Mouse (Mus musculus) left cerebral cortex, postnatal 14 days (tissue): ENCODE data around the gene Lamp1. TPM values are rescaled to one million over a fixed set of nuclear protein-coding genes. Genes with fewer than 3 reads are reported as not detected.
"Not testable (repeated sequence)": the region's sequence is repeated elsewhere in the genome, so short reads cannot be mapped to it uniquely, and the experiment has no call there.

Experiments used
- DNase-seq, 2 experiments: peaks; one replicate each; pipeline ENCODE4 v3.0.0; 2021 to 2022; ENCODE audit warnings: low spot score in 2 of 2, mixed read lengths in 1 of 2
- intact Hi-C: fragments of 180-260 bp; cut with DNase I; formaldehyde crosslinking; loops from one replicate; pipeline ENCODE4 v1.15.1; 2025
- long read RNA-seq, 2 experiments: library from polyadenylated mRNA; stranded (forward); transcript quantifications; one replicate each; pipeline ENCODE4 v2.0.0; 2021
- total RNA-seq, 2 experiments: library from RNA; stranded (reverse); gene quantifications; 2 replicates each; pipeline ENCODE4 v1.2.3; 2021

Gene Lamp1
- 100 to 1,000 TPM; 307 to 320 TPM for total RNA-seq
- long read RNA-seq, experiment 1, transcript Lamp1-201 (9 exons, 2,229 nt) = major isoform, 612 of 692 reads
- long read RNA-seq, experiment 1, partial matches to known transcripts = 22 of 692 reads
- long read RNA-seq, experiment 1, other reads (novel, unspliced or antisense) = 58 of 692 reads
- long read RNA-seq, experiment 2, transcript Lamp1-201 (9 exons, 2,229 nt) = major isoform, 458 of 519 reads
- long read RNA-seq, experiment 2, partial matches to known transcripts = 28 of 519 reads
- long read RNA-seq, experiment 2, other reads (novel, unspliced or antisense) = 33 of 519 reads

DNA sequence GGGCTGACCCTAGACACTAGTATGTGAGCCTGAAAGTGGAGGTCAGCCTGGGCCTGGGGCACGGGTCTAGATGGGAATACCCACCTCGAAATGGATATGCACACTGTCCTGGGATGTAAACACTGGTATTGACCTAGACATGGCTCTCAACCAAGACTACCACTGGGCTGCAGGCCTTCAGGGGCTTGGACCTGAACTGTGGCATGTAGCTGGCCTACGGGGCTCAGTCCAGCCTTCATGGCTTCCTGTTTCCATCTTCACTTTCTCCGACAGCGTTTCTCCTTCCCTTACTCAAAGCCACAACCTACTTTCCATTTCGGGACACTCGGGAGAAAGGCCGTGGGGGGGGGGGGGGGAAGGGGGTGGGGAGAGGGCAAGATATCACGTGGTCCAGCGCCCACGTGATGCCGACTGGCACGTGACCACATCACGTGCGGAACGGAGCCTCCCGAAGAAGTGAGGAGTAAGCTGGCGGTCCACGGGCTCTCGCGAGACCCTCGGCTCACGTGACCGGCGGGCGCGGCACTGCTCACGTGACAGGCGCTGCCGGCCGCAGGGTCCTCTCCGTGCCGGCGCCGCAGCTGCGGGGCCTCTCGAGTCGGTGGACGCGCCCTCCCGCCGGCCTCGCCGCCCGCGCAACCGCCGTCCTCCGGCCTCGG is at the start of gene Lamp1:
Lamp1 (plus strand) TSS at position 444 of the 659 bp plus-strand sequence.
- DNase-seq = peak; percentile 100
- intact Hi-C loops = no loop called here

DNA sequence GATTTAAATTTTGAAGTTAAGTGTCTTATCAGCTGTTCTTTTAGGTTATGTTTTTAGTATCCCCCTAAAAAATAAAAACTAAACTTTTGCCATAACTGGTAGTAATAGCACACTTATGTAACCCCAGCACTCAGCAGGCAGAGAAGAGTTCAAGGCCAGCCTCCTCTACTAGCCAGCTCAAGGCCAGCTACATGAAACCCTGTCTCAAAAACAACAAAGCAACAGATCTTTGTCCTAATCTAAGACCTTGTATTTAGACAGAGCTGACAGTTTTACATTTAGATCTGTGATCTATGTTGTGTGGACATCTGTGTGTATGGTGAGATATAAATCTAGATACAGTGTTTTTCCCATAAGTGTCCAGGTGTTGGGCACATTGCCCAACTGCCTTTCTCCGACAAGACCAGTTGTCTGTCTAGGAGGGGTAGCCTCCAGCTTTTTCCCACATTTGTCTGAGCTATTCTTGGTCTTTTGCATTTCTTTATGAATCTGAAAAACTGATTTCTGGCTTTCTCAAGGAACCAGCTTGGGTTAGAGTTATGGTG is 49.5 kb upstream of the Lamp1 start:
- DNase-seq = no peak
- intact Hi-C loops = loop anchor here (10.0 kb wide), 1 partner anchor 215 kb away; no protein-coding TSS in a partner anchor

- intact Hi-C loops = no loop called here
Measured at GRCm38 (mm10) chr8:13111917-13112316, 47.0 kb upstream of the Lamp1 start.

DNA sequence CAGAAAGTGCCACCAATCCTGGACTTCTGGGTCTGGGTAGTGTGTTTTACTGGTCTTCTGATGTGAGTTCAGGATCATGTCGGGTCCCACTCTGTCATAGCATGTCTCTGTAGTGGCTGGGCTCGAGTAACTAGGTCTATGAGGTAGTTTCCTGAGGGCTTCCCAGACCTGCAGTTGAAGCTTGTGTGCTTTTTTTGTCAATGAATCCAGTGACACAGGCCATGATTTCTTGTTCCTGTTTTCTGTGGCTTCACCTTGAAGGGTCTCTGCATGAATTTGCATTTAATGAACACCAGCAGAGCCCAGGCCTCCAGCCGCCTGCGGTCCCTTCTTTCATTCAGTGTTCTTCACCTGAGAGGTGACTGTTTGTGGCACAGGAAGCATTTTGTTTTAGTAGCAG is 45.7 kb upstream of the Lamp1 start:
- no peak for DNase-seq
- intact Hi-C loops = no loop called here

More at GRCm38 (mm10) chr8:13111917-13112316, 47.0 kb upstream of the Lamp1 start:
- no peak for DNase-seq

DNA sequence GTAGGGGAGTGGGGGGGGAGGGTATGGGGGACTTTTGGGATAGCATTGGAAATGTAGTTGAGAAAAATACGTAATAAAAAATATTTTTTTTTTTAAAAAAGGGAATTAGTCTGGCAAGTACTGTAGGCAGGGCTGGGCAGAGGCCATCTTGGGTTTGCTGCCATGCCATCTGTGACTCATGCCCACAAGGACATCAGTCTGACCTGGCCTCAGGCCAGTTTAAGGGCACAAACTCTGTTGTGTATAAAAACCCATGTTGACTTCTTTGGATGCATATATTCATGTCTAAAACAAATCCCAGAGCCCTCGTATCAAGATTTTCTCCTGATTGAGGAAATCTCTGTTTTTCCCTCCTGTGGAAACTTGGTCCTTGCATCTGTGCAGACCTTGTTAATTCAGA is 41.9 kb upstream of the Lamp1 start:
- intact Hi-C loops = no loop called here
- DNase-seq = no peak

DNA sequence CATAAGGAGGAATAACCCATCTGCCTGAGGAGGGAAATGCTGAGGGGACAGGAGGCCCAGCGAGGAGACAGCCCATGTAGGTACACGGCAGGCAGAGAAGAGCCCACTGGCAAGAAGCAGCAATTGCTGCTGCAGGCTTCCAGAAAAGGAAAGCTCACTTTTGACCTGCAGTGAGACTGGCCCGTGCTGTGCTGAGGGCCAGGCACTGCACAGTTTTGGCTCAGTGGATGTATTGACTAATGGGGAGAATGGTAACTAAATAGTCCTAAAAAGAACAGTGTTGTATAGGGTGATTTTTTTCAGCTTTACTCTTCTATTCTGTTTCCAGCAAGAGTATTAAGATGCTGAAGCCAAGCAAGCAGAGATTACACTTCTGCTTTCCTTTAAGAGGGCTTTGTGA is 40.4 kb upstream of the Lamp1 start:
- intact Hi-C loops = no loop called here
- no peak for DNase-seq

- intact Hi-C loops = no loop called here
Measured at GRCm38 (mm10) chr8:13120882-13121665, 37.9 kb upstream of the Lamp1 start.

GRCm38 (mm10) chr8:13122887-13123421 is 36.0 kb upstream of the Lamp1 start:
- DNase-seq = no peak
- intact Hi-C loops = no loop called here

More at GRCm38 (mm10) chr8:13120882-13121665, 37.9 kb upstream of the Lamp1 start:
- DNase-seq = no peak

DNA sequence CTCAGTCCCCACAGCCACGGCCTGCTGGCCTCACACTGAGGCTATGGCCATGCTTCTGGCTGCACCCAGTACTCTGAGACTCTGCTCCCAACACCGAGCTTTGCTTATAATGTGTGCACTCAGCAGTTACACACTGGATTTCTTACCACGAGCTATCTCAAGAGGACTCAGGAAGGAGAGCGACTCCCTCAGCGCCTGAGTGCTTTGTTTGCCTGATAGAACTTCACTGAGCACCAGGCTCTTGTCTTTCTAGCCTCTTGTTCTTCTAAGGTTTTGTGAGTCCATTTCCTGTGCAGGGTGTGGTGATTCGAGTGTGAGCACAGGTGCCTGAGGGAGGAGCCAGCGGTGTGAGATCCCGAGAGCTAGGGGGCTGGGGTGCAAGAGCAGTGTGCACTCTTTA is 34.1 kb upstream of the Lamp1 start:
- intact Hi-C loops = no loop called here
- DNase-seq = no peak

DNA sequence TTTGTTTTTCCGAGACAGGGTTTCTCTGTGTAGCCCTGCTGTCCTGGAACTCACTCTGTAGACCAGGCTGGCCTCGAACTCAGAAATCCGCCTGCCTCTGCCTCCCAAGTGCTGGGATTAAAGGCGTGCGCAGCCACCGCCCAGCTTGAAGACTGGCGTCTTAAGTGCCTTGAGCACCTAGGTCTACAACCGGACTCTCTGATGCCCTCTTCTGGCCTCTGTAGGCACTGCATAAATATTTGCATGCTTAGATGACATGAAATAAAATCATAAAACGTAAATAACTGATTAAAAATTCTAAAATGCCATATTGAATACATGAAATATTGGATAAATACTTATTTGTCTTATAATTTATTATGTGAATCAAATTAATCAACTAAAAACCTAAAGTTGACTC is 26.7 kb upstream of the Lamp1 start:
- DNase-seq = peak; percentile 61 to 63
- intact Hi-C loops = not testable (repeated sequence)

GRCm38 (mm10) chr8:13139641-13140182 is 19.2 kb upstream of the Lamp1 start:
- intact Hi-C loops = no loop called here
- no peak for DNase-seq

DNA sequence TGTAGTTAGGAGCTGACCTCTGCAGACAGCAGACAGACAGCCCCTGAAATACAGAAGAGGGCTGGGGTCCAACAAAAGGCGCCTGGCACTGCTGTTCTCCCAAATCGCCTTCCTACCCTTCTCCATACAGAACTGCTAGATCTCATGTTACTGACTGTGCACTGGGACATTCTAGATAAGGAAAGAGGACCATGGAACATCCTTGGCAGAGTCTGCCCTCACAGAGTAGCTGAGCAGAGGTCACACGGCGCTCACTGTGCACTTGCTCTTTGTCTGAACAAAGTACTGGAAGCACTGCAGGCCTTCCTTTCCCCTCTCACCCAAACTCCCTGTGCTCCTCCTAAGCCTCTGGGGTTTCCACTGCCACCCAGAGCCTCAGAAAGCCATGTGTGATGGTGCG is 17.3 kb upstream of the Lamp1 start:
- intact Hi-C loops = no loop called here
- DNase-seq = no peak

DNA sequence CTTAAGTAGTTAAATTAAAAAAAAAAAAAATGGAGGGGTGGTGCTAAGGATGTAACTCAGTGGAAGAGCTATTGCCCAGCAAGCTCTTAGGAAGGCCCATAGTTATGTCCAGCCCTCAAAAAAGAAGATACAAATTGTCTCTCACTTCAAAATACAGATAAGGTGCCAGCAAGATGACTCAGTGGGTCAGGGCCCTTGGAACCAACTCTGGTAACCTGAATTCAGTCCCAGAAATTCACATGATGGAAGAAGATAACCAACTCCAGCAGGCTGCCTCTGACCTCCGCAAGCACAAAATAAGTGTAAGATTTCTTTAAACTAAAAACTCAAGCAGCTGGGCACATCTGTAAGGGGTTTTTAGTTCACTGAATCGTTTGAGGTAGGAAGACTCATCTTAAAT is 10.5 kb upstream of the Lamp1 start:
- intact Hi-C loops = no loop called here
- no peak for DNase-seq

DNA sequence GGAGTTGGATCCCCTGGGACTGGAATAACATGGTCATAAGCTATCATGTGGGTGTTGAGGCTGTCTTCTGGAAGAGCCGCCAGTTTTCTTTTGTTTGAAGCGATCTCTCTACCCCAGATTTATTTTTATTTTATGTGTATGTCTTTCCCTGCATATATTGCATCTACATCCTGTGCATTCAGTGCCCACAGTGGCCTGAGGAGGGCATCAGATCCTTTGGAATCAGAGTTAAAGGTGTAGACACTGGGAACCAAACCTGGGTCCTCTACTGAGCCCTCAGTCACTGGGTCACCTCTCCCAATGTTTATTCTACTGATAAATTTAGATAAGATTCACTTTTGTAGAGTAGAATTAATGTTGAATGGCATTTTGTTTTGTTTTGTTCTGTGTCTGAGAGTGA is 9.7 kb upstream of the Lamp1 start:
- intact Hi-C loops = no loop called here
- DNase-seq = no peak

DNA sequence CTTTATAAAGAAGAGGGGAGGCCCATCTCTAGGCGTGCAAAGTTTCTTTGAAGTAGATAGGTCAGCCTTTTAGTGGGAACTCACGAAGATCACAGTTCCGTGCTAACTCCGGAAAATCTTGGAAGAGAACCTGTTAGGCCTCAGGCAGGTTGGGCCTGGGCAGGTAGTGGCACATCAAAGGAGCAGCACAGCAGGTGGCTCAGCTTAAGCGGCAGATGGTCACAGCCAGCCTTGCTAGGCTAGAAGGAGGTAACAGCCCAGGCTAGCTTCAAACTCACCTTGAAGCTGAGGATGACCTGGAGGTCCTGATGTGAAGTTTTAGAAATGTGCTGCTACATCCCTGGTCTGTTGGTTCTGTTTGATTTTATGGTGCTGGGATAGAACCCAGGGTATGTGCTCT is 9.1 kb upstream of the Lamp1 start:
- intact Hi-C loops = no loop called here
- DNase-seq = no peak

GRCm38 (mm10) chr8:13150929-13151328 is 8.0 kb upstream of the Lamp1 start:
- intact Hi-C loops = no loop called here
- no peak for DNase-seq

GRCm38 (mm10) chr8:13154099-13154498 is 4.9 kb upstream of the Lamp1 start:
- intact Hi-C loops = no loop called here
- DNase-seq = no peak

DNA sequence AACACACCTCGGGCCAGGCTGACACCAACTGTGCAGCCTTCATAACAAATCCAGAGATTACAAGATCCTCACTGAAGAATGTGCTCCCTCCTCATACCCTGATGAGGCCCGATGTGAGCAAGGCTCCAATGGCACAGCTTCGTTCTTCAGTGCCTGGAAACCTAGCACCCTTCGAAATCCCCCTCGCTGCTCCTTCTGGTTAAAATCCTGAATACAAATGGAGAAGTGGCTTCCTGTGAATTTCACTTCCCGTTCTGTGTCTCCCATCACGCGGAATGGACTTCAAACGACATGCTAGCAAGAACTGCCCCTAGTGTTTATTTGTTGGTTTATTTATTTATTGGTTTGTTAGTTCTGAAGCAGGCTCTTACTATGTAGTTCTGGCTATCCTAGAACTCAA is 3.6 kb upstream of the Lamp1 start:
- no peak for DNase-seq
- intact Hi-C loops = no loop called here

- peak; percentile 44 to 78 for DNase-seq
- intact Hi-C loops = no loop called here
Measured at GRCm38 (mm10) chr8:13156327-13157097, 2.4 kb upstream of the Lamp1 start.
